Mouse (Mus musculus): Measurements from ENCODE around the gene Yap1. TPM values are rescaled to one million over a fixed set of nuclear protein-coding genes. Genes with fewer than 3 reads are reported as not detected.

The Yap1 gene
- total RNA-seq (2023), result under 1 TPM in 1 of 2 experiments, not detected in 1; 0.22 TPM

GRCm38 (mm10) chr9:8004370-8004991, at the start of gene Yap1:
Yap1 (minus strand) TSS chr9:8004596.

GRCm38 (mm10) chr9:8042338-8043043, 38.1 kb upstream of the Yap1 start, which contains the start of gene Cfap300:
Cfap300 (minus strand) TSS chr9:8042823.

Other genes with a start within 250 kb of the Yap1 start
- gene Tmem123, start 240.6 kb downstream of the Yap1 start, total RNA-seq (2023), result 10 to 100 TPM; 52.9 to 59.9 TPM
- gene Birc2, start 167.5 kb downstream of the Yap1 start, total RNA-seq (2023), result 10 to 100 TPM; 39.5 to 43.5 TPM
- 100 to 1,000 TPM; 124 to 128 TPM for gene Birc3, start 131.4 kb downstream of the Yap1 start, total RNA-seq (2023)
- gene Cfap300, start 38.2 kb upstream of the Yap1 start, total RNA-seq (2023), result not detected
- gene Cep126, start 129.7 kb upstream of the Yap1 start, total RNA-seq (2023), result not detected

Data from neutrophil, adult 59 days (primary cell).